Mouse (Mus musculus): ENCODE measurements at regions not wholly inside any gene's neighbourhood (a gene's known extent, or its start where the extent isn't known, plus 50 kb on each side); places are given as distances from the start of the nearest gene placed in this dataset.

DNA sequence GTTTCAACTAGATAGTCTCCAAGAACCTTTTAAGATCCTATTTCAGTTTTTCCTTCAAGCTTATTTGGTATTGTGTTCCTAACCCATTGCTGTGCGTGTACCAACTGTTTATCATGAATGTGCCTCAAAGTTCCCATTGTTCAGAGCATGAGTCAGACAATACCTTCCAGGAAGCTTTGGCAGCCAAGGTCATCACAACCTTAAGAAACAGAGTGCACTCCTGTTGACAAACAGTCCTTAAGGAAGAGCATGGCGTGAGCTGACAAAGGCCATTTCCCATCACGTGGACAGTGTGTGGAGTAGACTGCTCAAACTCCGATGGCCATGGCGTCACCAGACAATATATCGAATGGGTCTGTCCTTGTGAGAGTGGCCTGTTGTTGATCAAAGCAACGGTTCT, 96.9 kb upstream of the Zfp703 start:
- DNase-seq (ENCODE audit: low spot score in 2 of 2) = no peak

- DNase-seq (ENCODE audit: low spot score in 2 of 2) = no peak
Measured at GRCm38 (mm10) chr8:26881268-26882120, 95.6 kb upstream of the Zfp703 start.

DNA sequence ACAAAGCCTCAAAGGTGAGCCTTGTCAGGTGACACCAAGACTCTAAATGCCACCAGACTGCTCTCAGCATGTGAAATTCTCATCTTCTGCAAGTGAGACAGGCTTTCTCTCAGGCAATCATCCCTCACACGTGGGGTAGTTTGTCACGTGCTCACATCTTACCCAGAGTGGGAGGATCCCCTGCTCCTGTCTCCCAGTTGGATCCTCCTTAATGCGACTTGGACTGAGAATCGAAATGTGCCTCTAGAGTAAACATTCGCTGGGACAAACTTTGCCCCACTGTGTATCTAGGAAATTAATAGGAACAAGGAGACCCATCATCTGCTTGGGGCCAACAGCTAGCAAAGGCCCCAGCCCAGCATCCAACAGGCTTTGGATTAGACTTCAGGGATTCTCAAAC, 94.5 kb upstream of the Zfp703 start:
- DNase-seq (ENCODE audit: low spot score in 2 of 2) = no peak

- DNase-seq (ENCODE audit: low spot score in 2 of 2) = no peak
Measured at GRCm38 (mm10) chr8:26883285-26883684, 93.8 kb upstream of the Zfp703 start.

GRCm38 (mm10) chr8:26883770-26884169, 93.4 kb upstream of the Zfp703 start:
- no peak for DNase-seq (ENCODE audit: low spot score in 2 of 2)

- DNase-seq (ENCODE audit: low spot score in 2 of 2) = no peak
Measured at GRCm38 (mm10) chr8:26884350-26884749, 92.8 kb upstream of the Zfp703 start.

- no peak for DNase-seq (ENCODE audit: low spot score in 2 of 2)
Measured at GRCm38 (mm10) chr8:26885365-26885764, 91.8 kb upstream of the Zfp703 start.

DNA sequence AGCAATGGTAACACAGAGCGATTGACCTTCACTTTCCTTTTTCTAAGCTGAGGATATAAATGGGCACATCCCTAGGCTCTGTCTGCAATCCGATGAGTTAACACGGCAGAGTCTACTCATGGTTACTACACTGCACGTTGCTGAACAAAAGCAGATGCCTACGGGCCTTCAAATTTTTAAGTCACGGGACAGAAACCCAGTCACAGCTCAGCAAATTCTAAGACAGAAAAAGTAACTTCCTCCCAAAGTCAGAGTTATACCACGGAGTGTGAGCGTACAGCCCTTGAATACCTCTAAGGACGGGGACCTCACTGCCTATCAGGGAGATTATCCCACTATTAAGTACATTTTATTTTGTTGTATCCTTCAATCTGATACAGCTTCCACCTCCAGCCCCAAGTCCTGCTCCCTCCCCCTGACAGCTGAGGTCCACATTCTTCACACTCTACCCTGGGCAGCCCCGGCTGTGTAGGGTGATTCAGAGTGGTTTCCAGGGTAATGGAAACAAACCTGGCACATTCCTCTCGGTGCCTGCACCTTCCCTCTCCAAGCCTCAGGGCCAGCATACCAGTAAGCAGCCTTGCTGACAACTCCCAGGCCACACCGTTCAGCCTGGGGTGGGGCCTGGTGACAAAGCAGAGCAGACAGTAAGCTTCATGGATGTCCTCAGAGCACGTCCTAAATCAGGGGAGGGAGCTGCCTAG, 90.2 kb upstream of the Zfp703 start:
- no peak for DNase-seq (ENCODE audit: low spot score in 2 of 2)

DNA sequence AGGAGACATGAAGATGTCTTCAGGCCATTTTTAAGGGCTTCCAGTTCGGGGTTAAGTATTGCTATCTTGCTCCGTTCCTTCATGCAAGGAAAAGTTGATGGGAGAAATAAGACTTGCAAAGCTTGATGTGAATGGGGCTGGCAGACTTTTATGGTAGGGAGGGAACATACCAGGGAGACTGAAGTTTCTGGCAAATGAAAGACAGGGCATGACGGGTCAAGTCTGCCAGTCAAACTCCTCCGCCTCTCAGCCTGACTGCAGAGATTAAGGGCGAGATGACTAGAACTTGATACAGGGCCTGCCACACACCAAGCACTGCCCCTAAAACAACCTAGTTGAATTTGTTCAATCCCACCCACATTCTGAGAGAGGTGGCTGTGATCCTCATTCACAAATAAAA, 89.6 kb upstream of the Zfp703 start:
- DNase-seq (ENCODE audit: low spot score in 2 of 2) = no peak

GRCm38 (mm10) chr8:26888050-26888449, 89.1 kb upstream of the Zfp703 start:
- no peak for DNase-seq (ENCODE audit: low spot score in 2 of 2)

DNA sequence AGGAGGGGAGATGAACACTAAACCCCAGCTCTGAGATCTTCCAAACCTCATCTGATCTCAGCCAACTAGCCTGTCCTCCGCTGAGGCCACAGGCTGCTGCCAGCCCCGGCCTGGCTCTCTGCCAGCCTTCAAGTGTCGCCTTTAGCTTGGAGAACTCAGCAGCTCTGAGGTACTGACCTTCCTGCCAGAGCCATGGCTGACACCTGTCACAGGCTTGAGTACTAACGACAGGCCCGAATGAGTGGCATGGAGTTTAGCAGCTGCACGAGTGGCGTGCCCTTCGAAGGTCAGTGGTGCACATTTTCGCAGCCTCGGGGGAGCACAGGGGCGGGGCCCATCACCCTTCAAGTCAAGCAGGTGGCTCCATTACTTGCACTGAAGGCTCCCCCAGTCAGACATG, 85.2 kb upstream of the Zfp703 start:
- DNase-seq (ENCODE audit: low spot score in 2 of 2) = no peak

DNA sequence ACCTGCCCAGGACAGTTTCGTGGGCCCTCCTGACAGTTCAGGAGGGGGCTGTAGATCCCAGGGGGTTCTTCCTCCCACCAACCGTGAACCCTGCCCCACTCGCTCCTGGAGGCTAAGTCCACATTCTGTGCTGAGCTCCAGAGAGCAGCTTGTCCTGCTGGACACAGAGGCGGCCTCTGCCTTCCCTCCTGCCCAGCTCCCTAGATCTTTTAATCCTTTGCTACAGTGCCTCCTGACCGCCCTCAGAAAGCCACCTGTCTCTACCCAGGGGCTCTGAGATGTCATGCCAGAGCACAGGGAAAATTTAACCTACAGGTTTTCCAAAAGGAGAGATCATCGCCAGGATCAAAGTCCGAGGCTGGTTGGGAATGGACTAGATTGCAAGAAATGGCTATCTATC, 84.7 kb upstream of the Zfp703 start:
- no peak for DNase-seq (ENCODE audit: low spot score in 2 of 2)

DNA sequence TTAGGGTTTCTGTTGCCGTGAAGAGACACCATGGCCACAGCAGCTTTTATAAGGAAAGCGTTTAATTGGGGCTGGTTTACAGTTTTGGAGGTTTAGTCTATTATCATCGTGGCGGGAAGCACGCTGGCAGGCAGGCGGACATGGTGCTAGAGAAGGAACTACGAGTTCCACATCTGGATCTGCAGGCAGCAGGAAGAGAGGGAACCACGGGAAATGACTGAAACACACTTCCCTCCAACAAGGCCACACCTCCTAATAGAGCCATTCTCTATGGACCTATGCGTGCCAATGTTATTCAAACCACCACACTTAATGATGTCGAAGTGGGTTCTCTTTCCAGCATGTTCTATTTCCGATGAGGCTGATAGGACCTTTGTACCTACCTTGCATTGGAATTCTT, 81.3 kb upstream of the Zfp703 start:
- DNase-seq (ENCODE audit: low spot score in 2 of 2) = no peak

- no peak for DNase-seq (ENCODE audit: low spot score in 2 of 2)
Measured at GRCm38 (mm10) chr8:26903289-26903688, 73.8 kb upstream of the Zfp703 start.

DNA sequence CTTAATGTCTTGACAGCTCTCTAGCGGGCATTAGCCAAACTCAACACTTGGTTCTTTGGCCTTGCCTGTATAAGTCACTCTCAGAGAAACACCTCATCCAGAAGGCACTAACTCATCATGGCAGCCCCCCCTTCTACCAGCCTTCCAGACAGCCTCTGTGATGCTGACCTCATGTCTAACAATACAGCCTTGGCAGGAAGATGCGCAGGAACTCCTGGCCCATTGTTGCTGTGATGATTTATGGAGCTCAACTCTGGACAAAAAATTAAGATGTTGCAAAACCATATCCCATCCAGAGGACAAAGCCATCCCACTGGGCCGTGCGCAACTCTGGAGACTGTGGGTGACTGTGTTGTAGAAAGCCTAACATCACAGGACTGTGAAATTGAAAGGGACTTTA, 70.9 kb upstream of the Zfp703 start:
- no peak for DNase-seq (ENCODE audit: low spot score in 2 of 2)

- DNase-seq (ENCODE audit: low spot score in 2 of 2) = no peak
Measured at GRCm38 (mm10) chr8:26907347-26908170, 69.6 kb upstream of the Zfp703 start.

DNA sequence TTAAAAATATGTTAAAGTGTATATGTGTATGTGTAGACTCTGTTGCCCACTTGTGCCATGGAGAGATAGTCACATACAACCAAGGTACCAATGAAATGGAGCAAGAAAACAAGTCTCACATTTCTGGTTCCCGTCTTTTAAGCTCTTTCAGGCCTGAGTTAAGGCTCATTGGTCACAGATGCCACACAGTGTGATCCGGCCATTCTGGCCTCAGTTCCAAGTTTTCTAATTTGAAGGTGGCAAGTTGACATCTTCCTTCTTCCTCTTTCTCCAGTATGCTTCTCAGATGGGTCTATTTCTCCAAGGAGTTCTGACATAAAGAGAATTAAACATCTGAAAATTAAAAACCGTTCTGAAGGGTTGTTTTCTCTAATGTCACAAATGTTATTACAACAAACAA, 66.9 kb upstream of the Zfp703 start:
- DNase-seq (ENCODE audit: low spot score in 2 of 2) = no peak

DNA sequence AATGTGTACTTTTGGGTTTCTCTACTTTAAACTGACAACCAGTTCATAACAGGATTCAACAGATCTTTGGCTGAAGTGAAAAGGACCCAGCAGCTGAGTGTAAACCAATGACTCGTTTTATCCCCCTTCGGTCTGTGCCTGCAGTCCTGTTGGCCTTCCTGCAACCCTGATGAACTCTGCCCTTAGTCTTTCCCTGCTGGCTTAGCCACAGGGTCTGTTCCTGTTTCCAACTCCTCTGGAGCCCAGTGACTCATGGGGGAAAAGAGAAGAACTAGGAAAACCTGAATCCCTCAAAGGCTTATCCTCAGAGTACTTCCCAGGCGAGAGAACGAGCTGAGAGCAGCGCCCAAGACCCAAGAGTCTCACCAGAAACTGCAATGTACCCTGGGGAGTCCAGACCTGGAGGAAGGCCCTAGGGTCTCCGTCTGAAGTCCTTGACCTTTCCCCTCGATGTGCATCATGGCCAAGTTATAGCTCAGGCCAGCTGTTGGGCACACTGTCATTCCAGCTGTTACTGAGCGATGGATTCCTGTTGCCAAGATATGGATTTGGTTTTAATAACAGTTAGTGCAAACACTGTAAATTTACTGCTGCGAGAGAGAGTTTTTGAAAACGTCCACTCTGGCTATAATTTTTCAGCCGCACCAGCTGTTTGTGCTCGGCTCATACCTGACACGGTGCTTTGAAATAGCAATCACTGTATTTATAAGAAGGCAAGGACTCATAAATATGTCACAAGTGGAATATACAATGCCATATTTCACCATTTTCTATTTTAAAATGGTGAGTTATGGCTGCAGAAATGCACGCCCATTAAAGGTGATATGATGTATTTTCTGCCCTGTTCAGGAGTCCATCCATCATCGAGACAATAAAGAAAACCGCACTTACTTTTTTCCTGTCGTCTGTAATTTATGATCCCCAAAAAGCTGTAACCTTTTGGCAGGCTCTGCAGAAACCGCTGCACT, 63.3 kb upstream of the Zfp703 start:
- no peak for DNase-seq (ENCODE audit: low spot score in 2 of 2)

DNA sequence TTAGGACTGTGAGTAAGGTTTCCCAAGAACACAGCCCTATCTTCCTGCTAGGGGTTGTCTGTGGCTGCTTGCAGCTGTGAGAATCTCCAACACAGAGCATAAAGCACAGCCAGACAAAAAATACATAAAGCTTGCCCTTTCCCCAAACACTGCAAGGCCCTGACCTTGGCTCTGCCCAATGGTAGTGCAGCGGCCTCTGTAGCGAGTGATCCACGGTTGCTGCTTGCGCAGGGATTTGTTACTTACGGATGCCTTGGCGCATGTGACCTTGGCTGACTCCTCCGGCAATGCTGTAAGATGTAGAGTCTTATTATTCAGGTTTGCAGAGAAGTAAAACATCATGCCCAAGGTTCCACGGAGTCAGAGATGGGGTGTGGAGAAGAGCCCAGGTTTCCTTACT, 61.4 kb upstream of the Zfp703 start:
- no peak for DNase-seq (ENCODE audit: low spot score in 2 of 2)

GRCm38 (mm10) chr8:26921531-26922177, 55.5 kb upstream of the Zfp703 start:
- no peak for DNase-seq (ENCODE audit: low spot score in 2 of 2)

DNA sequence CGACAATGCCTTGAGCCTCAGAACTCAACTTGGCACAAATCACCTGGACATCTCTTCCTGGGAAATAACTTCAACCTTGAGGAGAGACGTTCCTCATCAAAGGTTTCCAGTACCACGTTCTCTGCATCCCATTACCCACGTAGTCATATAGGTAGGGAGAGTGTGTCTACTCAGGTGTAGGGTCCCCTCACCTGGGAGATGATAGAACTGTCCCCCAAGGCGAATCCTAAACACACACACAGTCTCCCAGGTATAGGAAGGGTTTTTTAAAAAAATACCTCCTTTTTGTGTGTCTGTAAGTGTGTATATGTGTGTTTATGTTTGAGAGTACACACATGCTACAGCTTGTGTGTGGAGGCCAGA, 55.0 kb upstream of the Zfp703 start:
- no peak for DNase-seq (ENCODE audit: low spot score in 2 of 2)
